Mouse (Mus musculus): ENCODE measurements at regions not wholly inside any gene's neighbourhood (a gene's known extent, or its start where the extent isn't known, plus 50 kb on each side); places are given as distances from the start of the nearest gene placed in this dataset.

- no peaks in the 10 kb centered on the region for H3K27me3 ChIP-seq (ENCODE audit: insufficient read depth, low read length)
- no peaks in the 10 kb centered on the region for H3K36me3 ChIP-seq (ENCODE audit: insufficient read depth, low read length)
- no peak for ATAC-seq (replicated peaks; ENCODE audit: low FRiP score, low read depth)
- H3K27ac ChIP-seq, result no peak overlapping the region
- no peak for TF ChIP-seq CTCF (IDR thresholded peaks at IDR 0.05; ENCODE audit: low read depth)
- H3K9me3 ChIP-seq (replicated peaks; ENCODE audit: low read length), result no peaks in the 10 kb centered on the region
- no peak overlapping the region for H3K4me2 ChIP-seq (ENCODE audit: low read length)
- no peak overlapping the region for H3K4me3 ChIP-seq (replicated peaks; ENCODE audit: low read depth, low read length)
- DNase-seq (ENCODE audit: low spot score), result no peak
- H3K4me1 ChIP-seq (replicated peaks; ENCODE audit: insufficient read depth, low read length), result no peaks in the 10 kb centered on the region
- H3K9ac ChIP-seq (ENCODE audit: low read depth, low read length), result no peak overlapping the region
Measured at GRCm38 (mm10) chr8:31663717-31664116, 1764.8 kb upstream of the 5930422O12Rik start.

- Histone ChIP-seq H3K9ac (ENCODE audit: low read depth, low read length) (no peak overlapping the region), H3K27ac (no peak overlapping the region), H3K9me3 (replicated peaks; ENCODE audit: low read length) (no peaks in the 10 kb centered on the region), H3K36me3 (ENCODE audit: insufficient read depth, low read length) (no peaks in the 10 kb centered on the region), H3K4me1 (replicated peaks; ENCODE audit: insufficient read depth, low read length) (no peaks in the 10 kb centered on the region), H3K4me2 (ENCODE audit: low read length) (no peak overlapping the region), H3K27me3 (ENCODE audit: insufficient read depth, low read length) (no peaks in the 10 kb centered on the region), H3K4me3 (replicated peaks; ENCODE audit: low read depth, low read length) (no peak overlapping the region)
- no peak for TF ChIP-seq CTCF (IDR thresholded peaks at IDR 0.05; ENCODE audit: low read depth)
- 87% methylated on average over 4 of the region's 4 CpGs for WGBS
- no peak for DNase-seq (ENCODE audit: low spot score)
- no peak for ATAC-seq (replicated peaks; ENCODE audit: low FRiP score, low read depth)
Measured at GRCm38 (mm10) chr8:31665485-31665884, 1763.0 kb upstream of the 5930422O12Rik start.

- Histone ChIP-seq H3K27ac (no peak overlapping the region), H3K9me3 (replicated peaks; ENCODE audit: low read length) (no peaks in the 10 kb centered on the region), H3K9ac (ENCODE audit: low read depth, low read length) (no peak overlapping the region), H3K36me3 (ENCODE audit: insufficient read depth, low read length) (no peaks in the 10 kb centered on the region), H3K4me3 (replicated peaks; ENCODE audit: low read depth, low read length) (no peak overlapping the region), H3K27me3 (ENCODE audit: insufficient read depth, low read length) (no peaks in the 10 kb centered on the region), H3K4me2 (ENCODE audit: low read length) (no peak overlapping the region), H3K4me1 (replicated peaks; ENCODE audit: insufficient read depth, low read length) (no peaks in the 10 kb centered on the region)
- no peak for TF ChIP-seq CTCF (IDR thresholded peaks at IDR 0.05; ENCODE audit: low read depth)
- DNase-seq (ENCODE audit: low spot score) (no peak), ATAC-seq (replicated peaks; ENCODE audit: low FRiP score, low read depth) (no peak)
- 62% methylated on average over 2 of the region's 2 CpGs for WGBS
Measured at GRCm38 (mm10) chr8:31704168-31704567, 1724.3 kb upstream of the 5930422O12Rik start.

GRCm38 (mm10) chr8:31713321-31714076 lies 1715.0 kb upstream of the 5930422O12Rik start:
- Histone ChIP-seq H3K36me3 (ENCODE audit: insufficient read depth, low read length) (no peaks in the 10 kb centered on the region), H3K27ac (no peak overlapping the region), H3K27me3 (ENCODE audit: insufficient read depth, low read length) (no peaks in the 10 kb centered on the region), H3K9me3 (replicated peaks; ENCODE audit: low read length) (no peaks in the 10 kb centered on the region), H3K4me1 (replicated peaks; ENCODE audit: insufficient read depth, low read length) (no peaks in the 10 kb centered on the region), H3K9ac (ENCODE audit: low read depth, low read length) (no peak overlapping the region), H3K4me2 (ENCODE audit: low read length) (no peak overlapping the region), H3K4me3 (replicated peaks; ENCODE audit: low read depth, low read length) (no peak overlapping the region)
- 74% methylated on average over 15 of the region's 15 CpGs for WGBS
- no peak for DNase-seq (ENCODE audit: low spot score)
- no peak for TF ChIP-seq CTCF (IDR thresholded peaks at IDR 0.05; ENCODE audit: low read depth)
- no peak for ATAC-seq (replicated peaks; ENCODE audit: low FRiP score, low read depth)

GRCm38 (mm10) chr8:31714077-31714458 lies 1714.4 kb upstream of the 5930422O12Rik start:
- no peak overlapping the region for H3K27ac ChIP-seq
- DNase-seq (ENCODE audit: low spot score) (no peak), ATAC-seq (replicated peaks; ENCODE audit: low FRiP score, low read depth) (no peak)
- H3K9ac ChIP-seq (ENCODE audit: low read depth, low read length), result no peak overlapping the region
- no peak for TF ChIP-seq CTCF (IDR thresholded peaks at IDR 0.05; ENCODE audit: low read depth)
- H3K36me3 ChIP-seq (ENCODE audit: insufficient read depth, low read length), result no peaks in the 10 kb centered on the region
- WGBS, result 66% methylated on average over 2 of the region's 2 CpGs
- no peaks in the 10 kb centered on the region for H3K27me3 ChIP-seq (ENCODE audit: insufficient read depth, low read length)
- no peak overlapping the region for H3K4me2 ChIP-seq (ENCODE audit: low read length)
- H3K9me3 ChIP-seq (replicated peaks; ENCODE audit: low read length), result no peaks in the 10 kb centered on the region
- H3K4me1 ChIP-seq (replicated peaks; ENCODE audit: insufficient read depth, low read length), result no peaks in the 10 kb centered on the region
- H3K4me3 ChIP-seq (replicated peaks; ENCODE audit: low read depth, low read length), result no peak overlapping the region

GRCm38 (mm10) chr8:31720021-31720420 lies 1708.5 kb upstream of the 5930422O12Rik start:
- Histone ChIP-seq H3K4me1 (replicated peaks; ENCODE audit: insufficient read depth, low read length) (no peaks in the 10 kb centered on the region), H3K36me3 (ENCODE audit: insufficient read depth, low read length) (no peaks in the 10 kb centered on the region), H3K27ac (no peak overlapping the region), H3K4me3 (replicated peaks; ENCODE audit: low read depth, low read length) (no peak overlapping the region), H3K4me2 (ENCODE audit: low read length) (no peak overlapping the region), H3K27me3 (ENCODE audit: insufficient read depth, low read length) (no peaks in the 10 kb centered on the region), H3K9me3 (replicated peaks; ENCODE audit: low read length) (no peaks in the 10 kb centered on the region), H3K9ac (ENCODE audit: low read depth, low read length) (no peak overlapping the region)
- ATAC-seq (replicated peaks; ENCODE audit: low FRiP score, low read depth), result no peak
- no peak for DNase-seq (ENCODE audit: low spot score)
- TF ChIP-seq CTCF (IDR thresholded peaks at IDR 0.05; ENCODE audit: low read depth), result no peak
- 65% methylated on average over 3 of the region's 3 CpGs for WGBS

GRCm38 (mm10) chr8:31720585-31720984 lies 1707.9 kb upstream of the 5930422O12Rik start:
- Histone ChIP-seq H3K4me3 (replicated peaks; ENCODE audit: low read depth, low read length) (no peak overlapping the region), H3K36me3 (ENCODE audit: insufficient read depth, low read length) (no peaks in the 10 kb centered on the region), H3K27ac (no peak overlapping the region), H3K9ac (ENCODE audit: low read depth, low read length) (no peak overlapping the region), H3K27me3 (ENCODE audit: insufficient read depth, low read length) (no peaks in the 10 kb centered on the region), H3K4me2 (ENCODE audit: low read length) (no peak overlapping the region), H3K9me3 (replicated peaks; ENCODE audit: low read length) (no peaks in the 10 kb centered on the region), H3K4me1 (replicated peaks; ENCODE audit: insufficient read depth, low read length) (no peaks in the 10 kb centered on the region)
- ATAC-seq (replicated peaks; ENCODE audit: low FRiP score, low read depth) (no peak), DNase-seq (ENCODE audit: low spot score) (no peak)
- TF ChIP-seq CTCF (IDR thresholded peaks at IDR 0.05; ENCODE audit: low read depth), result no peak
- 50% methylated on average over 3 of the region's 3 CpGs for WGBS

All from kidney, postnatal 0 days (tissue).